Mouse (Mus musculus) myocyte (in vitro differentiated cells): Measurements from ENCODE around the gene Hist1h1d.

Experiments
- CEBPB ChIP-seq: IDR thresholded peaks from 2 replicates; pipeline ENCODE4 v1.6.1; 2011; ENCODE audit warnings: mild to moderate bottlenecking, moderate library complexity; ENCODE audit not compliant: poor library complexity, insufficient read depth, severe bottlenecking
- E2F4 ChIP-seq: IDR thresholded peaks from one replicate; pipeline ENCODE4 v1.6.1; 2011; ENCODE audit warnings: mild to moderate bottlenecking, control low read depth, moderate library complexity; ENCODE audit not compliant: insufficient read depth
- MAX ChIP-seq: IDR thresholded peaks from one replicate; pipeline ENCODE4 v1.6.1; 2011; ENCODE audit warnings: low read depth, mild to moderate bottlenecking, control low read depth
- MYOD1 ChIP-seq, 3 experiments: IDR thresholded peaks; one replicate each; pipeline ENCODE4 v1.6.1; 2011; ENCODE audit warnings: control low read depth in 2 of 3, low read depth in 2 of 3, mild to moderate bottlenecking in 2 of 3, moderate library complexity in 1 of 3; ENCODE audit not compliant: insufficient read length in 2 of 3, control insufficient read depth in 1 of 3
- MYOG ChIP-seq, 3 experiments: IDR thresholded peaks; one replicate each; pipeline ENCODE4 v1.6.1; 2011; ENCODE audit warnings: control low read depth in 2 of 3, low read depth in 2 of 3, mild to moderate bottlenecking in 2 of 3; ENCODE audit not compliant: insufficient read length in 2 of 3, control insufficient read depth in 1 of 3, insufficient read depth in 1 of 3
- POLR2A ChIP-seq: IDR thresholded peaks from one replicate; pipeline ENCODE4 v1.6.1; 2011; ENCODE audit warnings: low read depth, mild to moderate bottlenecking, control low read depth, moderate library complexity; ENCODE audit not compliant: insufficient read length
- POLR2AphosphoS2 ChIP-seq: IDR thresholded peaks from one replicate; pipeline ENCODE4 v1.6.1; 2011; ENCODE audit warnings: low read depth, control low read depth; ENCODE audit not compliant: insufficient read length
- REST ChIP-seq: IDR thresholded peaks from one replicate; pipeline ENCODE4 v1.6.1; 2011; ENCODE audit warnings: mild to moderate bottlenecking, control low read depth, moderate library complexity; ENCODE audit not compliant: insufficient read depth, insufficient read length
- SRF ChIP-seq: IDR thresholded peaks from one replicate; pipeline ENCODE4 v1.6.1; 2011; ENCODE audit warnings: low read depth; ENCODE audit not compliant: control insufficient read depth, insufficient read length
- TCF12 ChIP-seq: IDR thresholded peaks from one replicate; pipeline ENCODE4 v1.6.1; 2011; ENCODE audit warnings: mild to moderate bottlenecking, control low read depth; ENCODE audit not compliant: poor library complexity, insufficient read depth, severe bottlenecking
- TCF3 ChIP-seq: IDR thresholded peaks from one replicate; pipeline ENCODE4 v1.6.1; 2011; ENCODE audit warnings: low read depth, control low read depth; ENCODE audit not compliant: insufficient read length
- USF1 ChIP-seq: IDR thresholded peaks from one replicate; pipeline ENCODE4 v1.6.1; 2011; ENCODE audit warnings: low read depth, mild to moderate bottlenecking, control low read depth, moderate library complexity

DNA sequence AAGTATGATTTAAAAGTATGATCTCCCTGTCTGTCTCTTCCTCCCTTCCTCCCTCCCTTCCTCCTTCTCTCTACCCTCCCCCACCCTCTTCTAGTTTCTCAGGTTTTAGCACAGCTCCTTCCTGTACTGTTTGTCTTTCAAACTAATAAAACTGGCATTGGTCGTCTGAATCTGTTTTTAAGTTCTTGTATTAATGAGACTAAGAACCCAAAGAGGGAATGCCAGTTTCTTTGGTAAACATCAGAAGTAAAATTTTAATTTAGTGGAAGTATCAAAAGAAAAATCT, 33.8 kb downstream of the Hist1h1d start:
- no peak for TF ChIP-seq POLR2A
- TF ChIP-seq MAX: no peak
- no peak for TF ChIP-seq MYOD1 (IDR thresholded peaks at IDR 0.05; ENCODE audit: control insufficient read depth in 1 of 3, insufficient read length in 2 of 3, low read depth in 2 of 3)
- TF ChIP-seq USF1: no peak
- no peak for TF ChIP-seq TCF12
- TF ChIP-seq POLR2AphosphoS2: no peak
- TF ChIP-seq SRF: no peak
- no peak for TF ChIP-seq E2F4
- TF ChIP-seq MYOG (IDR thresholded peaks at IDR 0.05; ENCODE audit: control insufficient read depth in 1 of 3, insufficient read depth in 1 of 3, insufficient read length in 2 of 3, low read depth in 2 of 3): no peak
- no peak for TF ChIP-seq TCF3
- no peak for TF ChIP-seq CEBPB
- TF ChIP-seq REST: no peak
